In the genomic region with DNA sequence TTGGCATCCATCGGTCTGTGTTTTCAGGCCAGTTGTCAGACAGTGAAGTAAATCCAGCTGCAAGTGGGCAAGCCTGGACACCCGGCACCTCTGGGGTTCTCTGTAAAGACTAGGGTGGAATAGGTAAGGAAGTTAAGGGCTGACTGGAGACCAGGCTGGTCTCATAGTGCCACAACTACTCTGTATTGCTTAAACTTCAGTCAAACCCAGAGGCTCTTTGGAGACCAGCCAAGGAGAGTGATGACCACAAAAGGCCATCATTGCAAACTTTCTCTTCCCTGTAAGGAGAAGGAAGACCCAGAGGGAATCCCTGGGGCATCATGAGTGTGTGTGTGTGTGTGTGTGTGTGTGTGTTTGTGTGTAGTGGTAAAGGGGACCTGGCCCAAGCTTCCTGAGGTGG, we compare ENCODE assay signal across 14 mouse cellular contexts. TPM values are rescaled to one million over a fixed set of nuclear protein-coding genes. Genes with fewer than 3 reads are reported as not detected.
"Had no signal": no experiment of that assay in that cellular context is flagged by ENCODE, and none has a peak within 500 bp of the region (broad histone marks: within the 10 kb centered on the region; RNA-seq: fewer than 3 reads in every experiment).

No protein-coding gene starts in this region.

- H3K4me3 ChIP-seq: kidney, embryonic 15.5 days; left cerebral cortex, adult 2 months; limb, embryonic 10.5 days; liver, embryonic 12.5 days; megakaryocyte, embryonic 14.5 days; midbrain, embryonic 15.5 days; neural tube, embryonic 13.5 days had no signal

- H3K36me3 ChIP-seq: kidney, embryonic 15.5 days; limb, embryonic 10.5 days; liver, embryonic 12.5 days; midbrain, embryonic 15.5 days; neural tube, embryonic 13.5 days had no signal

- DNase-seq: kidney, adult 2 months; kidney, postnatal 14 days; lung, postnatal 36 days; retina, postnatal 1 day; right cerebral cortex, postnatal 14 days; thymus, postnatal 36 days had no signal

- H3K27ac ChIP-seq: kidney, embryonic 15.5 days; left cerebral cortex, adult 2 months; limb, embryonic 10.5 days; liver, embryonic 12.5 days; midbrain, embryonic 15.5 days; neural tube, embryonic 13.5 days had no signal

- ATAC-seq: liver, embryonic 12.5 days; midbrain, embryonic 15.5 days had no signal

- H3K9ac ChIP-seq: kidney, embryonic 15.5 days; liver, embryonic 12.5 days; midbrain, embryonic 15.5 days; neural tube, embryonic 13.5 days had no signal

- H3K9me3 ChIP-seq: kidney, embryonic 15.5 days; limb, embryonic 10.5 days; liver, embryonic 12.5 days; megakaryocyte, embryonic 14.5 days; midbrain, embryonic 15.5 days; neural tube, embryonic 13.5 days had no signal

- H3K27me3 ChIP-seq: kidney, embryonic 15.5 days; midbrain, embryonic 15.5 days; neural tube, embryonic 13.5 days had no signal

- H3K4me2 ChIP-seq: kidney, embryonic 15.5 days; liver, embryonic 12.5 days; midbrain, embryonic 11.5 days; midbrain, embryonic 15.5 days; neural tube, embryonic 13.5 days had no signal

- H3K4me1 ChIP-seq: limb, embryonic 10.5 days; megakaryocyte, embryonic 14.5 days; midbrain, embryonic 15.5 days; neural tube, embryonic 13.5 days had no signal

RNA-seq across cellular contexts. Expression of a gene that starts 11.4 kb away (rescaled TPM):
- polyA plus RNA-seq: limb, embryonic 10.5 days; midbrain, embryonic 15.5 days; neural tube, embryonic 13.5 days had no signal
